Mouse (Mus musculus) myocyte (in vitro differentiated cells): ENCODE measurements around the gene Dnah6. TPM values are rescaled to one million over a fixed set of nuclear protein-coding genes. Genes with fewer than 3 reads are reported as not detected.

Experiments used
- H3K27me3 ChIP-seq: one replicate; pipeline ENCODE4 v1.6.1; 2011; ENCODE audit not compliant: control insufficient read depth, insufficient read depth, insufficient read length
- H3K36me3 ChIP-seq: one replicate; pipeline ENCODE4 v1.6.1; 2011; ENCODE audit not compliant: control insufficient read depth, insufficient read depth
- H3K4me2 ChIP-seq: one replicate; pipeline ENCODE4 v1.6.1; 2011; ENCODE audit warnings: low read depth, control low read depth
- H3K4me3 ChIP-seq: one replicate; pipeline ENCODE4 v1.5.1; 2011; ENCODE audit warnings: mild to moderate bottlenecking, control low read depth, moderate library complexity
- H3K79me2 ChIP-seq: one replicate; pipeline ENCODE4 v1.6.1; 2011; ENCODE audit not compliant: control insufficient read depth, insufficient read depth
- H3ac ChIP-seq: one replicate; pipeline ENCODE4 v1.6.1; 2011; ENCODE audit not compliant: control insufficient read depth, insufficient read length
- CEBPB ChIP-seq: IDR thresholded peaks from 2 replicates; pipeline ENCODE4 v1.6.1; 2011; ENCODE audit warnings: mild to moderate bottlenecking, moderate library complexity; ENCODE audit not compliant: poor library complexity, insufficient read depth, severe bottlenecking
- E2F4 ChIP-seq: IDR thresholded peaks from one replicate; pipeline ENCODE4 v1.6.1; 2011; ENCODE audit warnings: mild to moderate bottlenecking, control low read depth, moderate library complexity; ENCODE audit not compliant: insufficient read depth
- MAX ChIP-seq: IDR thresholded peaks from one replicate; pipeline ENCODE4 v1.6.1; 2011; ENCODE audit warnings: low read depth, mild to moderate bottlenecking, control low read depth
- MYOD1 ChIP-seq, 3 experiments: IDR thresholded peaks; one replicate each; pipeline ENCODE4 v1.6.1; 2011; ENCODE audit warnings: control low read depth in 2 of 3, low read depth in 2 of 3, mild to moderate bottlenecking in 2 of 3, moderate library complexity in 1 of 3; ENCODE audit not compliant: insufficient read length in 2 of 3, control insufficient read depth in 1 of 3
- MYOG ChIP-seq, 3 experiments: IDR thresholded peaks; one replicate each; pipeline ENCODE4 v1.6.1; 2011; ENCODE audit warnings: control low read depth in 2 of 3, low read depth in 2 of 3, mild to moderate bottlenecking in 2 of 3; ENCODE audit not compliant: insufficient read length in 2 of 3, control insufficient read depth in 1 of 3, insufficient read depth in 1 of 3
- POLR2A ChIP-seq: IDR thresholded peaks from one replicate; pipeline ENCODE4 v1.6.1; 2011; ENCODE audit warnings: low read depth, mild to moderate bottlenecking, control low read depth, moderate library complexity; ENCODE audit not compliant: insufficient read length
- POLR2AphosphoS2 ChIP-seq: IDR thresholded peaks from one replicate; pipeline ENCODE4 v1.6.1; 2011; ENCODE audit warnings: low read depth, control low read depth; ENCODE audit not compliant: insufficient read length
- REST ChIP-seq: IDR thresholded peaks from one replicate; pipeline ENCODE4 v1.6.1; 2011; ENCODE audit warnings: mild to moderate bottlenecking, control low read depth, moderate library complexity; ENCODE audit not compliant: insufficient read depth, insufficient read length
- SRF ChIP-seq: IDR thresholded peaks from one replicate; pipeline ENCODE4 v1.6.1; 2011; ENCODE audit warnings: low read depth; ENCODE audit not compliant: control insufficient read depth, insufficient read length
- TCF12 ChIP-seq: IDR thresholded peaks from one replicate; pipeline ENCODE4 v1.6.1; 2011; ENCODE audit warnings: mild to moderate bottlenecking, control low read depth; ENCODE audit not compliant: poor library complexity, insufficient read depth, severe bottlenecking
- TCF3 ChIP-seq: IDR thresholded peaks from one replicate; pipeline ENCODE4 v1.6.1; 2011; ENCODE audit warnings: low read depth, control low read depth; ENCODE audit not compliant: insufficient read length
- USF1 ChIP-seq: IDR thresholded peaks from one replicate; pipeline ENCODE4 v1.6.1; 2011; ENCODE audit warnings: low read depth, mild to moderate bottlenecking, control low read depth, moderate library complexity
- polyA plus RNA-seq: library from polyadenylated mRNA; unstranded; fragments of >200 nt; fragmentation: generic; extraction: Trizol; gene quantifications from one replicate; pipeline ENCODE4 v1.2.1, GENCODE M21; 2012; ENCODE audit warnings: missing spikeins

Dnah6 gene
- polyA plus RNA-seq, 1 experiment: 0.01 TPM

GRCm38 (mm10) chr6:73257068-73257467 is 35.6 kb upstream of the Dnah6 start:
- Histone ChIP-seq H3K36me3 (peaks cover 21% of the 10 kb centered on the region), H3K27me3 (no peaks in the 10 kb centered on the region), H3ac (no peak overlapping the region), H3K4me3 (no peak overlapping the region), H3K4me2 (no peak overlapping the region), H3K79me2 (peaks cover 34% of the 10 kb centered on the region)
- no peak for TF ChIP-seq MYOD1 (IDR thresholded peaks at IDR 0.05; ENCODE audit: control insufficient read depth in 1 of 3, insufficient read length in 2 of 3, low read depth in 2 of 3)
- TF ChIP-seq CEBPB: no peak
- no peak for TF ChIP-seq USF1
- TF ChIP-seq MYOG (IDR thresholded peaks at IDR 0.05; ENCODE audit: control insufficient read depth in 1 of 3, insufficient read depth in 1 of 3, insufficient read length in 2 of 3, low read depth in 2 of 3): no peak
- no peak for TF ChIP-seq MAX
- no peak for TF ChIP-seq SRF
- TF ChIP-seq TCF3: no peak
- no peak for TF ChIP-seq POLR2A
- no peak for TF ChIP-seq TCF12

- TF ChIP-seq POLR2A (no peak), REST (no peak), TCF3 (no peak), CEBPB (no peak)
- no peak overlapping the region for H3ac ChIP-seq
- H3K36me3 ChIP-seq: peaks cover 15% of the 10 kb centered on the region
- H3K4me2 ChIP-seq: no peak overlapping the region
- H3K4me3 ChIP-seq: no peak overlapping the region
- H3K79me2 ChIP-seq: peaks cover 58% of the 10 kb centered on the region
- H3K27me3 ChIP-seq: no peaks in the 10 kb centered on the region
These were observed 33.1 kb upstream of the Dnah6 start for GRCm38 (mm10) chr6:73254307-73255228.

- peaks cover 9% of the 10 kb centered on the region for H3K36me3 ChIP-seq
- H3ac ChIP-seq: no peak overlapping the region
- TF ChIP-seq MYOG (IDR thresholded peaks at IDR 0.05; ENCODE audit: control insufficient read depth in 1 of 3, insufficient read depth in 1 of 3, insufficient read length in 2 of 3, low read depth in 2 of 3) (no peak), TCF12 (no peak), POLR2A (no peak), REST (no peak), POLR2AphosphoS2 (no peak), MYOD1 (IDR thresholded peaks at IDR 0.05; ENCODE audit: control insufficient read depth in 1 of 3, insufficient read length in 2 of 3, low read depth in 2 of 3) (no peak), USF1 (no peak), SRF (no peak), MAX (no peak), E2F4 (no peak), CEBPB (no peak), TCF3 (no peak)
- H3K79me2 ChIP-seq: peaks cover 68% of the 10 kb centered on the region
- H3K4me3 ChIP-seq: no peak overlapping the region
- no peak overlapping the region for H3K4me2 ChIP-seq
- no peaks in the 10 kb centered on the region for H3K27me3 ChIP-seq
These were observed 32.1 kb upstream of the Dnah6 start for GRCm38 (mm10) chr6:73253584-73253983.

GRCm38 (mm10) chr6:73253006-73253405 is 31.6 kb upstream of the Dnah6 start:
- TF ChIP-seq POLR2A (no peak), REST (no peak), MYOD1 (IDR thresholded peaks at IDR 0.05; ENCODE audit: control insufficient read depth in 1 of 3, insufficient read length in 2 of 3, low read depth in 2 of 3) (no peak), SRF (no peak), TCF3 (no peak)
- Histone ChIP-seq H3ac (no peak overlapping the region), H3K4me2 (no peak overlapping the region), H3K36me3 (peaks cover 9% of the 10 kb centered on the region), H3K27me3 (no peaks in the 10 kb centered on the region), H3K4me3 (no peak overlapping the region), H3K79me2 (peaks cover 71% of the 10 kb centered on the region)

GRCm38 (mm10) chr6:73252396-73252795 is 30.9 kb upstream of the Dnah6 start:
- TF ChIP-seq E2F4: no peak
- no peak for TF ChIP-seq REST
- no peak for TF ChIP-seq POLR2AphosphoS2
- TF ChIP-seq MYOG (IDR thresholded peaks at IDR 0.05; ENCODE audit: control insufficient read depth in 1 of 3, insufficient read depth in 1 of 3, insufficient read length in 2 of 3, low read depth in 2 of 3): no peak
- no peak for TF ChIP-seq USF1
- TF ChIP-seq TCF12: no peak
- TF ChIP-seq MAX: no peak
- no peak for TF ChIP-seq MYOD1 (IDR thresholded peaks at IDR 0.05; ENCODE audit: control insufficient read depth in 1 of 3, insufficient read length in 2 of 3, low read depth in 2 of 3)
- no peak for TF ChIP-seq CEBPB
- Histone ChIP-seq H3K4me2 (no peak overlapping the region), H3K4me3 (no peak overlapping the region), H3ac (no peak overlapping the region), H3K27me3 (no peaks in the 10 kb centered on the region), H3K79me2 (peaks cover 71% of the 10 kb centered on the region), H3K36me3 (peaks cover 5% of the 10 kb centered on the region)
